Mouse (Mus musculus) olfactory bulb, adult 2 months (tissue): ENCODE results near the gene Tnp2. TPM values are rescaled to one million over a fixed set of nuclear protein-coding genes. Genes with fewer than 3 reads are reported as not detected.

ENCODE experiments used
- H3K27ac ChIP-seq: fragments of 200-500 bp; 2 replicates; pipeline ENCODE4 v1.5.1; 2012; ENCODE audit warnings: low read depth, low read length; ENCODE audit not compliant: insufficient read depth
- H3K4me1 ChIP-seq: fragments of 200-500 bp; 2 replicates; pipeline ENCODE4 v1.6.1; 2012; ENCODE audit warnings: low read length; ENCODE audit not compliant: control insufficient read depth, insufficient read depth
- H3K4me3 ChIP-seq: fragments of 200-500 bp; 2 replicates; pipeline ENCODE4 v1.5.1; 2012; ENCODE audit warnings: mild to moderate bottlenecking, low read depth, low read length, moderate library complexity; ENCODE audit not compliant: insufficient read depth
- CTCF ChIP-seq: fragments of 200-500 bp; IDR thresholded peaks from 2 replicates; pipeline ENCODE4 v1.5.1; 2012; ENCODE audit warnings: low read depth, mild to moderate bottlenecking, low read length, moderate library complexity; ENCODE audit not compliant: insufficient read depth
- POLR2A ChIP-seq: fragments of 200-500 bp; IDR thresholded peaks from 2 replicates; pipeline ENCODE4 v1.6.1; 2012; ENCODE audit warnings: mild to moderate bottlenecking, low read depth, low read length, moderate library complexity; ENCODE audit not compliant: insufficient read depth
- WGBS: fragments of 180-500 bp; shearing (Covaris S2); methylation state at CpG from one replicate; pipeline ENCODE4 v1.1.7; 2018; 5-methylcytosine and 5-hydroxymethylcytosine counted together
- polyA plus RNA-seq: library from polyadenylated mRNA; stranded (reverse); fragments of >200 nt; gene quantifications from 2 replicates; pipeline ENCODE4 v1.2.4, GENCODE M21; 2012; ENCODE audit warnings: low replicate concordance; ENCODE audit not compliant: missing spikeins, insufficient read depth, insufficient read length

Gene Tnp2
- polyA plus RNA-seq, 1 experiment, result not detected

GRCm38 (mm10) chr16:10738866-10739265 lies 49.6 kb downstream of the Tnp2 start:
- Histone ChIP-seq H3K4me3 (no peak overlapping the region), H3K27ac (no peak overlapping the region), H3K4me1 (peaks cover 7% of the 10 kb centered on the region)
- TF ChIP-seq POLR2A (no peak), CTCF (no peak)
- WGBS, result 90% methylated on average over 3 of the region's 3 CpGs

Other genes with a start within 250 kb of the Tnp2 start
- gene Dexi, start 245.6 kb downstream of the Tnp2 start, polyA plus RNA-seq, result not detected in 2 replicates
- 285 and 796 TPM in 2 replicates for gene Clec16a, start 243.3 kb downstream of the Tnp2 start, polyA plus RNA-seq
- not detected in 2 replicates for gene Socs1, start 3.1 kb downstream of the Tnp2 start, polyA plus RNA-seq
- not detected in 2 replicates for gene Prm3, start 2.3 kb upstream of the Tnp2 start, polyA plus RNA-seq
- gene Prm2, start 7.5 kb upstream of the Tnp2 start, polyA plus RNA-seq, result not detected in 2 replicates
- gene Prm1, start 17.2 kb upstream of the Tnp2 start, polyA plus RNA-seq, result not detected in 2 replicates
- gene Gm11172, start 24.3 kb upstream of the Tnp2 start, polyA plus RNA-seq, result not detected in 2 replicates
- not detected in 2 replicates for gene Rmi2, start 46.4 kb upstream of the Tnp2 start, polyA plus RNA-seq